Mouse (Mus musculus): Measurements from ENCODE around the gene Apobec1. TPM values are rescaled to one million over a fixed set of nuclear protein-coding genes. Genes with fewer than 3 reads are reported as not detected.

The Apobec1 gene
- total RNA-seq, 2 experiments from 2014 or later, result 1.0 to 1.4 TPM

Other genes starting within 250 kb of the Apobec1 start
- gene Rimklb, start 103.7 kb downstream of the Apobec1 start, total RNA-seq (2021), result 10 to 100 TPM; 84.1 to 91.8 TPM
- 1 to 10 TPM in 1 of 2 experiments, under 1 TPM in 1; 0.32 to 1.2 TPM for gene Mfap5, start 96.6 kb downstream of the Apobec1 start, total RNA-seq (2021)
- gene Aicda, start 48.6 kb downstream of the Apobec1 start, total RNA-seq (2021), result not detected
- not detected for gene Gdf3, start 7.6 kb upstream of the Apobec1 start, total RNA-seq (2021)
- not detected for gene Dppa3, start 24.0 kb upstream of the Apobec1 start, total RNA-seq (2021)
- gene Nanog, start 105.0 kb upstream of the Apobec1 start, total RNA-seq (2021), result under 1 TPM in 1 of 2 experiments, not detected in 1; 0.16 TPM
- gene Slc2a3, start 199.2 kb upstream of the Apobec1 start, total RNA-seq (2021), result 100 to 1,000 TPM; 142 to 156 TPM
- 10 to 100 TPM; 27.1 to 28.6 TPM for gene Foxj2, start 217.5 kb upstream of the Apobec1 start, total RNA-seq (2021)